Mouse (Mus musculus) left cerebral cortex, postnatal 25 days (tissue): ENCODE results near the gene Acot9. TPM values are rescaled to one million over a fixed set of nuclear protein-coding genes. Genes with fewer than 3 reads are reported as not detected.

Experiments
- DNase-seq, 2 experiments: peaks; one replicate each; pipeline ENCODE4 v3.0.0; 2022; ENCODE audit warnings: low spot score in 2 of 2, mixed read lengths in 1 of 2
- intact Hi-C: fragments of 180-260 bp; cut with DNase I; formaldehyde crosslinking; loops from one replicate; pipeline ENCODE4 v1.15.1; 2025
- total RNA-seq, 2 experiments: library from RNA; stranded (reverse); gene quantifications; 2 replicates each; pipeline ENCODE4 v1.2.3; 2021

Acot9 gene
- total RNA-seq: 10 to 100 TPM; 18.1 to 19.2 TPM

DNA sequence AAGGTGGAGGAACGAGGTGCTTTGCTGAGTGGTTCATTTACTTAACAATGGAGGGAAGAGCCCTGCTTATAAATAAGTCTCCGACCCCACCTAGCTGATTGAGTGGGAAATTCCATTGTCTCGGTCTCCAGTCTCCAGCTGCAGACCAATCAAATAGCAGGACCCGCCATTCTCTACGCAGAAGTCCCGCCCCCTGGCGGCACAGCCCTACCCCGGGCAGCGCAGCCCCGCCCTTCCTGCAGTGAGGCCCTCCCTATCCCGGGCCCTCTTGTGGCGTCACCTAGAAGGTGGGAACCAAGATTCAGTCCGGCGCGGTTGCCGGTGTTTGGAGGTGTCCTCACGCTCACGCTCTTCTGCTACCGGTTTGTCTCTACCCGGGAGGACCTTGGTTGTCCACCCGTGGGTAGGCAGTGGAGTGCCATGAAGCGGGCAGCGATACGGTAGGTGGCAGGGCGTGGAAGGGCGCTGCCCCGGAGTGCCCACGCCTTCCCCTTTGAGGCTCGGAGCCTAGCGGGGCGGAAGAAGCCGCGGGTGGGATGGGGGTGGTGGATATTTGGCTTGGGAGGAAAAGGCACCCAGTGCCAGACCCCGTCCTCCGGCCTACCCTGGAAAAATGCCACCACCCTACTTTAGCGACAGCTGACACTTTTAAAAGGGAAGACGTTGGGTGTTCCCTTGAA, at the start of gene Acot9:
TSS of gene Acot9 (plus strand) at position 209 of the 680 bp plus-strand sequence.
- peak; percentile 82 to 93 for DNase-seq
- intact Hi-C loops: loop anchor here (1.0 kb wide), 1 partner anchor 46 kb away; the partner anchor contains the start of gene Sat1

DNA sequence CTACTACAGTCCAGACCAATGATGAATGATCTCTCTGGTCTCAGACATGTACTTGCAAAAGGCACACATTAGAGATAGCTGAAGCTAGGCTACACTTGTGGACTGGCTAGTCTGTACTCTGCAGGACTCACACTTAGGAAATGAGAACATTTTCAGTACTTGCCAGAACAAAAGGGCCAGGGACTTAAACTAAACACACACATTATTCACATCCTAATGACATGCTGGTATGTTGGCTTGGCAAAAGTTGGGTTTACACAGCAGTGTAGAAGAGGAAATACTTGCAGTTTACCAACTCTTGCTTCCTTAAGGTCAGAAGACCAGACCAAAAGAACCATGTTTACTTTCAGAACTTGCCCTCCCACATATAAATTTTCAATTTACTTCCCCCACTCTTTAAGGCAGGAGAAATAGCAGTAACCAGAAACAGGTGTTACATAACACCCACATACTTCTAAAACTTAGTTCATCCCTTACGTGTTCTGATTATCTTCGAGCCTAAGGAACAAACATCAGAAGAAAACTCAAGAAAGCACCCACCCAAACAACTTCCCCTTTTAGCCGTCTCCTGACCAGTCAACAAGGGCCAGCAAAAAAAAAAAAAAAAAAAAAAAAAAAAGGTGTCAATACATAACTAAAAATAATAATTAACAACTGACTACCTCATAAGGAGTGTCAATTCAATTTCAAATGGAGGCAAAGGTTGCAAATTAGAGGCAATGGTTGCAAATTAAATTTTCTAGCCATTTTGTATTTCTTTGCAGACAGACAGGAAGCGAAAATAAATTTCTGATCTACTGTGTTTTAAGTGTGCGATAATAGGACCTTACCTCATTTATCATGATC, 47.7 kb upstream of the Acot9 start:
- DNase-seq: no peak
- intact Hi-C loops: loop anchor here (5.0 kb wide), 1 partner anchor 67 kb away; no protein-coding TSS in a partner anchor

DNA sequence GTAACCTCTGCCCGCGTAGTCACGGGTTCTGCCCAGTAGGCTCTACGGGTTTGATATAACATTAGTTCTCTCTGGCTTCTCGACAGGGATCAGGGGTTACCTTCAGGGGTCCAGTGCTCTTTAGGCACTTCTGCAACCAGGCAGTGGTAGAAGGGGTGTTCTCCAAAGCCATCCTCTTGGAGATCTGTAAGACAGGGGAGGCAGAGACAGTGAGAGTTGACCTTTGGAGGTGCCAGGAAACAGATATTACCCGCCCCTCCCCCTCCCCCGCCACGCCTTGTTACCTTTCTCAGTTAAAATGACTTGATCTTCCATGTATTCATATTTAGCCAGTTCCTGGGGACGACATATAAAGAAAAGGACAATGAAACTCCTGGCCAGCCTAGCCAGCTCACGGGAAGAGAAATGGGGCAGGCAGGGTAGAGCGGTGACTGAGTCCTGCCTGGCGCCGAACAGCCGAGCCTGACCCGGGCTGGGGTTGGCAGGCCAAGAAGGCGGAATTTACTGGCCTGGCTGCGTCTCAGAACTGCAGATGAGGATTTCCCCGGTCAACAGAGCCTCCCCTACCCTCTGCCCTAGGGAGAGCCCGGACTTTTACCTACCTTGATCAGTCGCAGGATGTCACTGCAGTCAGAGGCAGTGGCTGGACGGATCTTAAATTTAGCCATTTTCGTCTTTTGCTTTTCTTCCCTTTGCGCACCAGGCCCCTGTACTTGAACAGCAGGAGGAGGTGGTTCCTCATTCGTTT, 46.6 kb upstream of the Acot9 start:
- peak; percentile 8 to 13 for DNase-seq
- intact Hi-C loops: loop anchor here (1.0 kb wide), 1 partner anchor 47 kb away; the partner anchor contains the start of gene Acot9

DNA sequence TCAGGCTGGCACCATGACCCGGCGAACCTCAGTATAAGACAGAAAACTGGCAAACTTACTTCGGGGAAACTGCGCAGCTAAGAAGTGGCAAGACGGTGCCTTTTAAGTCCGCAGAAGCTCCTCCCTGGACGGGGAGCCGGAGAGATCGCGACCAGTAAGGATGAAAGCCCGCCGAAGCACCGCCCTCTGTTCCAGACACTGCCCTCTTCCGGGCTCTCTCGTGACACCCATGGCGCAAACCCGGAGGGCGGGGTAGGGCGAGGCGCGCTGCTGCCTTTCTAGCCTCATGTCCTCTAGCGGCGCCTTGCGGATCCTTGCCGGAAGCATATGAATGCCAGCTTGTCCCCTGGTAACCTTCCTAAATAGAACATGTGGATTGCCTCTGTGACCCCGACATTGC, 46.0 kb upstream of the Acot9 start, which contains the start of gene Sat1:
TSS of gene Sat1 (minus strand) at position 179 of the 400 bp plus-strand sequence.
- intact Hi-C loops: loop anchor here (1.0 kb wide), 1 partner anchor 46 kb away; the partner anchor contains the start of gene Acot9
- peak; percentile 80 to 94 for DNase-seq

DNA sequence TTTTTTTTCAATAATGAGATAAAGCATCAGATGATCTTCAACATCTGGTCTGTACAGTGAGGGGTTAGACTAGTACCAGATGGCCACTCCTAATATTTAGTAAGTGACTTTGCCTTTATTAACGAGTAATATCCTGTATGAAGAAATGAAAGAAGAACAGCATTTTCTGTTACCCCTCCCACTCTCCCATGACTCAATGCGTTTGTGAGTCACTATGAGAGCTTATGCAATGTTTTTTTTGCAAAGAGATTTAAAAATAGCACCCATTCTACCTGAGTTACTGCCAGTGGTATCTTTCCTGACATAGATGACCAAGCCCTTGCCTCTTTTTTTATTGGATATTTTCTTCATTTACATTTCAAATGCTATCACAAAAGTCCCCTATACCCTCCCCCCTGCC, 44.0 kb upstream of the Acot9 start:
- intact Hi-C loops: no loop called here
- no peak for DNase-seq

DNA sequence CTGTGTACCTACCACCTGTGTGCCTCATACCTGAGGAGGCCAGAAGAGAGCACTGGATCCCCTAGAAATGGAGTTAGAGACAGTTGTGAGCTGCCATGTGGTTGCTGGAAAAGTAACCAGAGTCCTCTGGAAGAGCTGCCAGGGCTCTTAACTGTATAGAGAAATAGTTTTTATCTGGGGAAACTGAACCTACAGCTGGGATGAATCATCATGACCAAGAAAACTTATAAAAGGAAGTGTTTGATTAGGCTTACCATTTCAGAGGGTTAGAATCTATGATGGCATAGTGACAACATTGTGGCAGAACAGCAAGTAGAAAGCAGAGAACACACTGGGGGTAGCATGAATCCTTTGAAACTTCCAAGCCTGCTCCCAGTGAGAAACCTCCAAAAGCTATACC, 5.4 kb upstream of the Acot9 start:
- intact Hi-C loops: no loop called here
- DNase-seq: no peak

DNA sequence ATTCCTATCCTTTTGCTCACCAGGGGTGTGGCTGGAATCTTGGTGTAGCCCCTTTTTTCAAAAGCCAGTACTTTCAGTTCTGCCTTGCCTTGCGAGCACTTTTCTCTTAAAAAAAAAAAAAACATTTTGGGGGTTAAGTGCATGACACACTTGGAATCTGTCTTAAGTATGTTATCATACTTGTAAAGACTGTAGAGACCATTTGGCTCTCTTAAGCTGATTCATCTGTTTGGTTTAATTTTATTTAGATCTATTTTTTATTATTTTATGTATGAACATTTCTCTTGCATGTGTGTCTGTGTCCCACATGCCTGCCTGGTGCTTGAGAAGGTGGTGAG, 641 bp downstream of the Acot9 start:
- intact Hi-C loops: loop anchor here (1.0 kb wide), 1 partner anchor 47 kb away; the partner anchor contains the start of gene Sat1
- DNase-seq: no peak

DNA sequence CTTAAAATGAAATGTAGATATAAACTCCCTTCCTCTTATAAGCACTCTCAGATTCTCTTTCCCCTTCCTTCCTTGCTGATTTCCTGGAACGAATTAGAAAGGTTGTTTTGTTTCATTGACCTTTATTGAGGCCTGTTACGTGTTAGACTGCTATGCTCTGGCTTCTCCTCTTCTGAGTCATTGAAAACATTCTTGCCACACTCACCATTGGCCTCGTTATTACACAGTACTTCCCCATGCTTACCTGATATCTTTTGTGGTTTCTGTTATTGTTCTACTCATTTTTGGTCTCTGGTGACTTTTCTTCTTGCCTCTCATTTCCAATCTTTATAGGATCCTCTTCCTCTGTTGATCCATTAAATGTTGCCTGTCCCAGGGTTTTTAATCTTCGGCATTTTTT, 16.2 kb downstream of the Acot9 start:
- intact Hi-C loops: no loop called here
- DNase-seq: no peak

DNA sequence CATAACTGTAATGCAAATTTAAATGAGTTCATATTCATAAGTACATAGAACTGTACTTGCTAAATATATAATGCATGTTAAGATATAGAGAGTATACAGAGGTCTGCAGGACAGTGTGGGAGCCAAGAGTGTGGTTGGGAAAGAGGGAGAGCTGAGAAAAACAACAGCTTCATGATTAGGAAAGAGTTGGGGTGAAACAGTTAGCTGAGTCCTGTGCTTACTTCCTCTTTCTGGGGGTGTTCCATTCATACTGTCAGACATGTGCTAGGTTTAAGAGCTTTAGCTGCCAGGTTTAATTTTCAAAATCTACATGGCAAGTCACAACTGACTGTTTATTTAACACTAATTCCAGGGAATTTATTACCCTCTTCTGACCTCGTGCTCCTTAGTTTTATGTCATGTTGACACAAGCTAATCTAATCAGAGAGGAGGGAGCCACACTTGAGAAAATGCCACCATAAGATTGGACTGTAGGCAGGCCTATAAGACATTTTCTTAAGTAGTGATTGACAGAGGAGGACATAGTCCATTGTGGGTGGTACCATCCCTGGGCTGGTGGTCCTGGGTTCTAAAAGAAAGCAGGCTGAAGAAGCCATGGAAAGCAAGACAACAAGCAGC, 18.3 kb downstream of the Acot9 start:
- DNase-seq: no peak
- intact Hi-C loops: no loop called here

DNA sequence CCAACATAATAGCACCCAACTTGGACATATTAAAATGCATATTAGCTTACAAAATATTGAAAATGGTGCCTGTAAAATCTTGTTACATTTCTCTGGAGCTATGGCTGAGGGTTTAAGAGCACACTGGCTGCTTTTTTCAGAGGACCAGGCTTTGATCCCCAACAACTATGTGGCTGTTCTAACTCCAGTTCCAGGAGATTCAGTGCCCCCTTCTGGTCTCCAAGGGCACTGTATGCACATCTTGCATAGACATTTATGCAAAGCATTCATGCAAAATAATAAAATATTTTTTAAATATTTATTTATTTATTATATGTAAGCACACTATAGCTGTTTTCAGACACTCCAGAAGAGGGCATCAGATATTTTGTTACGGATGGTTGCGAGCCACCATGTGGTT, 44.1 kb downstream of the Acot9 start:
- intact Hi-C loops: no loop called here
- no peak for DNase-seq

DNA sequence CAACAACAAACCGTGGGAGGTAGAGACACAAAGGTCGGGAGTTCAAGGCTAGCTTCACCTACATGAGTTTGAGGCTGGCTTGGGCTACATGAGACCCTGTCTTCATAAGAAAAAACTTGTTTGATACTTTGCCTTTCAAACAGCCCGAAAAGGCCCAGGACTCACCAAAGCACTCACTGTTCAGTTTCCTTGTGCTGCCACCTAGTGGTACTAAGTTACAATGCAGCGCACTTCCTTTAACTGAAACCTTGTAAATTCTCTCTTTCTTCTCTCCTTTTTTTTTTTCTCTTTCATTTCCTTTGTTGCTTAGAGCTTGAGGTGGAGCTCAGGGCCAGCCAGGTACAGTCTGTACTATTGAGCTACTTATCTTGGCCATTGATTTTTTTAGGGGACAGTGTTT, 55.8 kb downstream of the Acot9 start:
- peak in 1 of 2 experiments; percentile 27 for DNase-seq
- intact Hi-C loops: loop anchor here (5.0 kb wide), 1 partner anchor 176 kb away; no protein-coding TSS in a partner anchor

DNA sequence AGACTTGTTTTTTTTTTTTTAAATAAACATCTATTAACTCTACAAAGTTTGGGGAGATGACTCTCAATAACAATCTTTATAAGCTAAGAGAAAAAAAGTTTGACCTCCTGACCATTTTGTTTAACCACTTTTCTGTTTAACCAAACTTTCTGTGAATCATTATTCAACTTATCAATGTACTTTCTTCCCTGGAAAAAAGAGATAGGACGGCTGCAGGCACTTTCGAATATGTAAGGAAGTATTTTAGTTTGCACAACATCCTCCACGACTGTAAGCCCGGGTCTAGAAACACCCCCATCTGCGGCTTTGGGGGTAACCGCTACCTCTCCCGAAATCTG, 75.3 kb downstream of the Acot9 start:
- DNase-seq: no peak
- intact Hi-C loops: no loop called here

DNA sequence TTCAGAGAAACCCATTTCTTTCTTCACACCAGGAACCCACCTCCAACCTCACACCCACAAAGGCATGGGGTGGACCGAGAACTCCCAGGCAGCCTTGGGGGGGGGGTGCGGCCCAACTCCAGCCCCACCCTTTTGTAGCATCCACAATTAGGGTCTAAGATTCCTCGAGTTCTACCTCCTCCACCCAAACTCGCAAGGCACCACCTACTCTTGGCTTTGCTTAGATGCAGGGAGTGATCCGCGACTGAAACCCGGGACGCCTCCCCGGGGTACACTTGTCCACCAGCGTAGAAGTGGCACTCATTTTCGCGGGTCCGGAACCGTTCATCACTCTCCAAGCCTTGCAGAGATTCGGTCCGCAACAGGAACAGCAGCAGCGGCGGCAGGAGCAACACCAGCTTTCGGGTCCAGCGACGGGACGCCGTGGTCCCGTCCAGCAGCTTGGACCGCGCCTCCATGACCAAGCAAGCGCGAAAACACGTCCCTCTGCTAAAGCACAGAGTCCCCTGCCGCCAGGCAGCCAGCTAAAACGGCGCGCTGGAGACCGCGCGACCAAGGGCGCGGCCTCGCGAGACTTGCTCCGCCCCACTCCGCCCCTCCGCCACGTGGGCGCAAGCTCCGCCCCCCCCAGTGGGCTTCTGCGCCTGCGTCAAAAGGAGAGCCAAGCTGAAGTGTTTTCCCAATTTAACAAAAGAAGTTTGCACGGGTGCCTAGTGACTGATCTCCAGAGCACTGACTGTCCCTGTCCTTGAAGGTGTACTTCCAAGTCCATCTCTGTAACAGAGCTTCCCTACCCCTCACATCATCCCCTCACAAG, 75.9 kb downstream of the Acot9 start:
- intact Hi-C loops: no loop called here
- DNase-seq: peak; percentile 71 to 72

DNA sequence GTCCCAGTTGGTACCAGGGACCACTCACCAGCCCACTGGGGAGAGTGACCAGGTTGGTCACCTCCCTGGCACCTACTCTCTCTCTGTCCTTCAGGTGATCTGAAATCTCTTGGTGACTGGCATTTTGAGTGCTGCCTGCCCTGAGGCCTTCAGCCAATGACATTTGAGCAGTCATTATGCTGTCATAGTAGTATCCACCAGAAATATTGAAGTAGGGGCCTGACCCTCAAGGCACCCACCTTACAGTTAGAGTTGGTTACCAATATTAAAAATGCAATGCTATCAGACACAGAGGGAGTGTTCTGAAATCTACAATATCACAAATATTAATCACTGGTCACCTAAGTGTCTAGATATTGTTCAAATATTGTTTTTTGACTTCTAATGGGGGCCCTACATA, 78.4 kb downstream of the Acot9 start, which contains the start of gene Prdx4:
TSS of gene Prdx4 (minus strand) at position 101 of the 400 bp plus-strand sequence.
- intact Hi-C loops: no loop called here
- DNase-seq: no peak

DNA sequence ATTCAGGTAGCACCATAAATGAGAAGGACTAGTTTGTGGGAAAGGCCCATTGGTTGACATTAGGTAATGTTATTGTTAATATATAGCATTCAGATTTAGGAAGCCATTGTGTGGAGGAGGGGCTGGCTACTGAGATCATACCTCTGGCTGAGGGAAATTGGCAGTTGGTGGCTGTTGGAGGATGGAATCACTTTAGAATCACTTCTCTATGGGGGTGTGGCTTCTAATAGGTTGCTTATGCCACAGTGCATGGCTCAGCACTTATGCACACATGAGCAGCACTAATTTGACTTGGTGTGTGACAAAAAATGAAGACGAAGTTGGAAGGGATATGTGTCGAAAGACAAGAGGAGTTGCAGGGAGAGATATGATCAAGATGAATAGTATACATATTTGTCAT, 84.0 kb downstream of the Acot9 start:
- intact Hi-C loops: no loop called here

More for the DNA sequence above, 84.0 kb downstream of the Acot9 start:
- no peak for DNase-seq
